Mouse (Mus musculus): ENCODE measurements around the gene Cphx3. TPM values are rescaled to one million over a fixed set of nuclear protein-coding genes. Genes with fewer than 3 reads are reported as not detected.
"Not testable (repeated sequence)": the region's sequence is repeated elsewhere in the genome, so short reads cannot be mapped to it uniquely, and the experiment has no call there.

Gene Cphx3
- polyA plus RNA-seq, 1 experiment from 2014 or later, result not detected

DNA sequence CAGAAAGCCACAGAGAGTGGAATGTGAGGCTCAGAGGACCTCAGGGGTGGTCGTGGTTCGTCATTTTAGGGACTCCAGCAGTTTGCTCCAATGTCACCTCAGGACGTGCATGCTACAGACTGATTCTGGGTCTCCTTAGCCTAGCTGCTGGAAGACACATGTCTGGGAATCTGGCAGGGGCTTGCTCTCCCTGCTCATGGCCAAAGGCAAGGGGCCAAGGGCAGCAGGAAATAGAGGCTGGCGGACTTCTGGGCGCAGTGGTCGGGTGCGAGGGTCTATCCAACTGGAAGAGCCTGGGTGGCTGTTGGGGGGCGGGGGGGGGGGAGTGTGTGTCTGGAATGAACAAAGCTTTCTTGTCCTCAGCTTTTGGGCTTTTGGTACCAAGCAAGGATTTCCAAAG lies 106.3 kb downstream of the Cphx3 start:
- not testable (repeated sequence) for ATAC-seq (replicated peaks); H3K27ac ChIP-seq; H3K9ac ChIP-seq; H3K27me3 ChIP-seq (replicated peaks); H3K4me2 ChIP-seq; H3K9me3 ChIP-seq; H3K4me3 ChIP-seq; H3K4me1 ChIP-seq; H3K36me3 ChIP-seq (replicated peaks)
- no CpG with 5 or more reads among the region's 8 CpGs for WGBS

DNA sequence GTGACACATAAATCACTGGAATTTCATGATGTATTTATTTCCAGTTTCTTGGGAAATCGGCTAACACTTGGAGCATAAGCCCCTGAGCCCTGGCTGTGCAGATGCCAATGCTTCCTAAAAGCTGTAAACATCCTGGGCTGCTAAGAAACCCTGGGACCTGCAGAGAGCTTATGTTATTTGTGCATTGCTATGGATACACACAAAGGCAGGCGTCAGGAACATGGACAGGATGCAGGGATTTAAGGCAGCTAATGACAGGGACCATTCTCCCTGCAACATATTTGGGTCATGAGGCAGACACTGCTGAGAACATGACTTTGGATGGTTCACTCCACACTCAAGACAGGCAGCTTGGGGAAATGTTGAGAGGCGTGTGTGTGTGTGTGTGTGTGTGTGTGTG lies 115.8 kb downstream of the Cphx3 start:
- not testable (repeated sequence) for H3K9ac ChIP-seq; H3K27me3 ChIP-seq (replicated peaks); H3K4me1 ChIP-seq; H3K9me3 ChIP-seq; ATAC-seq (replicated peaks); H3K36me3 ChIP-seq (replicated peaks); H3K4me3 ChIP-seq; H3K4me2 ChIP-seq; H3K27ac ChIP-seq
- WGBS, result no CpG with 5 or more reads among the region's 3 CpGs

DNA sequence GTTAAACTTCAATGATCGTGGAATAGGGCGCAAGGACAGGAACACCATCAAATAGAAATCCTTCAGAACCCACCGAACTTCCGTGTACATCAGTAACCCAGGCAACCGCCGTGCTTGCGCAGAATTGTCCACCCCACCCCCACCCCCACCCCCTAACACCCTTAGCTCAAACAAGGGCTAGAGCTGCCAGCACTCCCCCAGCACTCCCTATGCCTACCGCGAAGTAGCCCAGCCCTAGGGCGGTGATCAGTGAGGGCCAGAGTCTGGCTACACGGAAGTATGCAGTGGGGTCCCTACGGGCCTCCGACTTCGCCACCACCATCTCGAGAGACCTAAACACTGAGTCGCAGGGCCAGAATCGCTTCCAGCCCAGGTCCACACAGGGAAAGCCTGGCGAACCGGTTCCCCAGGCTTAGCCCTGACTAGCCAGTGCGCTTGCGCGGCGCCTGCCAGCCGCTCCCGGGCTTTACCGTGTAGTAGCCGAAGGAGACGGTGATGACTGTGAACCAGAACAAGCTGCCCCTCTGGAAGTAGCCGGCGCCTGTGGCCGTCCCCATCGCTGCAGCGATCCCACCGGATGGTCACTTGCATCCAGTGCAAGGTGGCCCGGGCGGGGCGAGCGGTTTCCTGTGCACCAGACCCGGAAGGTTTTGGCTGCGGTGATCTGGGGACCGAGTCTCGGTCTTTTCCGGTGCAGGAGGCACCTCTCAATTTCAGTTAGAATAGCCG lies 124.3 kb downstream of the Cphx3 start:
- not testable (repeated sequence) for H3K27me3 ChIP-seq (replicated peaks); H3K9ac ChIP-seq; H3K27ac ChIP-seq; H3K36me3 ChIP-seq (replicated peaks); H3K4me1 ChIP-seq; H3K4me2 ChIP-seq; H3K4me3 ChIP-seq; H3K9me3 ChIP-seq
- no CpG with 5 or more reads among the region's 44 CpGs for WGBS
- ATAC-seq (replicated peaks), result peak; percentile 93

DNA sequence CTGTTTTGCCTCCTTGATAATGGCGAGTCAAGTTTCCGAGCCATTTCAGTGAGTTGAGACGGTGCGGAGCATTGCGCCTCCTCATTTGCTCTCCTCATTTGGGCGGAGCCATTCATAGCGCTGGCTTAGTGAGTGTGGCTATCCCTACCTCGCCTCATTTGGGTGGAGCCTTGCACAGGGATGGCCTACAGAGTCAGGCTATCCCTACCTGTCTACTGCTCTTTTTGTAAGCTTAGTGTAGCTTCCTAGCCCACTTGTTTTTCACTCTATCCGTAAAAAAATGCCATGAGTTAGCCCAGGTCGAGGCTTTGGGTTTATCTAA lies 124.8 kb downstream of the Cphx3 start, which contains the start of gene Tmem254b:
Tmem254b (minus strand) TSS at position 116 of the 322 bp plus-strand sequence.
- not testable (repeated sequence) for H3K4me2 ChIP-seq; H3K36me3 ChIP-seq (replicated peaks); H3K27ac ChIP-seq; H3K4me1 ChIP-seq; H3K9me3 ChIP-seq; H3K9ac ChIP-seq; H3K4me3 ChIP-seq; H3K27me3 ChIP-seq (replicated peaks)
- WGBS, result no CpG with 5 or more reads among the region's 10 CpGs
- peak; percentile 84 for ATAC-seq (replicated peaks)

DNA sequence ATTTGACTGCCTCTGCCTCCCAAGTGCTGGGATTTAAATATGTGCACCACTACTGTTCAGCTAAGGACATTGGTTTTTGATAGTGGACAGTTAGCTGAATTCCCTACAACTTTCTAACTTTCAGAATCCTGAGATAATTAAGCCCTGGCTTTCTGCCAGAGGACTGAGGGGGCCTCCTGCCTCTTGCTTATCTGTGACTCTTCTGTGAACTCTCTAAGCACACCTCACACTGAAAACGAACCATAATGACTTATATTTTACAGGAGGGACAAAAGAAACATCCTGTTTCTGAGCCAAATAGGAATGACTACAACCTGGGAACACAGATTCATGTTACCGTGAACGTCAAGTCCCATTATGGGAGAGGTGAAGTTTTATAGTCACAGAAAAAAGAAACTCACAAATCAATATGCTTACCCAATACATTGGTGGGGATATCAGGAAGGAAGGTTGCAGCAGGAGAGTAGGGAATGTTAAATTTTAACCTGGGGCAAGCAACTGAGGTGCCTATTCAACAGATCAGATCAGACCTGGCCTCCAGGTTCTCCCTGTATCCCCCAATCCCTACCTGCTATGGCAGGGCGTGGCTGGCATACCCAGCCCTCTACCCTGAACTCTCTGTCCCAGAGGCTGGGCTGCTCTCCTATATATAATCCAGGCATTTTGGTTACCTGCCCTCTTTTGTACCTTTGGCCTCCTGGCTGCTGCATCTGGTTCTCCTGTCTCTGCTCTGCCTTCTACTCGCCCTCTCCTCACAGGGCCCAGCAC lies 134.3 kb downstream of the Cphx3 start:
- not testable (repeated sequence) for H3K27ac ChIP-seq; H3K9me3 ChIP-seq; H3K4me1 ChIP-seq; H3K36me3 ChIP-seq (replicated peaks); H3K27me3 ChIP-seq (replicated peaks); H3K9ac ChIP-seq; H3K4me3 ChIP-seq; H3K4me2 ChIP-seq; ATAC-seq (replicated peaks)
- WGBS, result no CpG with 5 or more reads among the region's 5 CpGs

DNA sequence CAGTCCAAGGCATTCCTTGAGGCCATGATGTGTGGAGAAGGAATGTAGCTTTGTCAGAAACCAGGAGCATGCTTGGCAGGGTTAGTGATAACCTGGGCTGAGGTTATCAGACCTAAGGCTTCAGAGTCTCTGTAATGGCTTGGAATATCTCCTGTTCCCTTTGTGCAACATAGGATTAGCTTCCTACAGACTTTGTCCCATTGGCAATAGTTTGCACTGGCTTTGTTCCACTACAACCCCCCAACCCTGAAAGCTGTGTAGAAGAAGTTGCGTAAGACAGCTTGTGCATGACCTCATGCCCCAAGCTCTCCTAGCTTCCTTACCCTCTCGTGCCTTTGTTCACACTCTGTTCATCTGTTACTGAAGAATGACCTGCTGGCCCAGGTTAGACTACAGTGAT lies 155.1 kb downstream of the Cphx3 start:
- H3K9ac ChIP-seq; H3K27me3 ChIP-seq (replicated peaks); ATAC-seq (replicated peaks); H3K4me1 ChIP-seq; H3K36me3 ChIP-seq (replicated peaks); H3K4me3 ChIP-seq; H3K4me2 ChIP-seq; H3K27ac ChIP-seq; H3K9me3 ChIP-seq: not testable (repeated sequence)
- WGBS, result no CpG with 5 or more reads among the region's 2 CpGs

DNA sequence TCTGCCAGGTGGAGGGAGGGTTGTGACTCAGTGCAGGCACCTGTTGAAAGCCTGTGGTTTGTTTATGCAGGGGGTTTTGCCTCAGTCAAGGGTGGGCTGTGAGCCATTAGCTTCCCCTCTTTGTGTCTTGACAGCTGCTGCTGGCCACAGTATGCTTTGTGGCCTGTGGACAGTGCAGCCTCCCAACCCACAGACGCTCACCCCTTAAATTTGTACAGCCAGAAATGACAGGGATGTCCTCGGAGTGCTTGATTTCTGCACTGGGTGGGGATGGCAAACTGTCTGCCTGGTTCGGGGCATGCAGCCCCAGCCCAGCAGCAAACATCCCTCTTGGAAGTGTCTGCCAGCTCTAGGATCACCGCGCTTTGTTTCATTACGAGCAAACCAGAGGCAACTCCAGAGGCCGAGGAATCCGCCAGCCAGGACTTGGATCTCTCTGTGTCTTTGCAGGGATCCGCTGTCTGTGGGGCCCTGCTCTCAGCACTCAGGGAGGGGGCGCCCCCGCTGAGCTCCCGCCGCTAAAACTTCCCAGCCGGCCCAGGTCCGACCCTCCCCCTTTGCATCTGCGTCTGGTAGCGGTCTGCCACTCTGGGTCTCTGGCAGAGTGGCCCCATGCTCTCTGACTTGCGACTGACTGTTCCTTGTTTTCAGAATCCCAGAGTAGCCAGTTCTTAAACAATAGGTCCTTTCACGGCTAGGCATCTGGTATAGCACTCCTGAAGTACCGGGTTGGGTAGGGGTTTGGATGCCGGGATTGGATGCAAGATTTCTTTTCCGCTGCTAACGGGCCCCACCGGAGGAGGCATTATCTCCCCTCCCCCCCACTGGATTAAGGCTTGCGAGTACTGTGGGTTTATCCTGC lies 175.9 kb downstream of the Cphx3 start, which contains the start of gene Duxbl3:
Duxbl3 (plus strand) TSS at position 207 of the 862 bp plus-strand sequence.
- no CpG with 5 or more reads among the region's 25 CpGs for WGBS
- peak; percentile 88 for ATAC-seq (replicated peaks)
- not testable (repeated sequence) for H3K27me3 ChIP-seq (replicated peaks); H3K36me3 ChIP-seq (replicated peaks); H3K27ac ChIP-seq; H3K9me3 ChIP-seq; H3K4me2 ChIP-seq; H3K4me1 ChIP-seq; H3K4me3 ChIP-seq; H3K9ac ChIP-seq

DNA sequence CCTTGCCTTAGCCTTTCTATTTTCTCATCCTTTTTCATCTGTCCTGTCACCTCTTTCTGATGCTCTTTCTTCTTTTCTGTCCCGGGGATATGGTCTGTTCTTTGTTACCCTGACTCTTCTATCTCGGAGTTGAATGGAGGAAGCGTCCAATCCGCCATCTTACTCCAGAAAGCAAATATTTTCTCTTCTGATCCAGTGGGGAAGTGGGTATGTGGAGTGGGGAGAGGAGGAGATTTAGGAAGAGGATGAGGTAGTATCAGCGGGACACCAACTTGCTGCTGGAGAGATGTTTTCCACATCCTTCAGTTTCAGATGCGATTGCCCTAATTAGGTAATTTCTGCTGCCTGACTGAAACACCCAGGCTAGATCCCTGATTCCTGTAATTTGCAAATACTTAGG lies 176.6 kb downstream of the Cphx3 start:
- no CpG with 5 or more reads among the region's 6 CpGs for WGBS
- not testable (repeated sequence) for ATAC-seq (replicated peaks)

More for the DNA sequence above, 176.6 kb downstream of the Cphx3 start:
- H3K36me3 ChIP-seq (replicated peaks); H3K9ac ChIP-seq; H3K4me2 ChIP-seq; H3K27ac ChIP-seq; H3K4me1 ChIP-seq; H3K9me3 ChIP-seq; H3K27me3 ChIP-seq (replicated peaks); H3K4me3 ChIP-seq: not testable (repeated sequence)

Other genes with a start within 250 kb of the Cphx3 start
- 2.5 and 2.6 TPM in 2 replicates for gene Anxa11, start 240.1 kb upstream of the Cphx3 start, polyA plus RNA-seq (2015; fragmentation: Nextera tagmentation; extraction: Ambion mirVana)
- 0.97 TPM in 1 of 2 replicates, not detected in the other for gene Plac9a, start 179.2 kb upstream of the Cphx3 start, polyA plus RNA-seq (2015; fragmentation: Nextera tagmentation; extraction: Ambion mirVana)
- gene Tmem254a, start 154.6 kb upstream of the Cphx3 start, polyA plus RNA-seq (2015; fragmentation: Nextera tagmentation; extraction: Ambion mirVana), result 3.5 and 5.7 TPM in 2 replicates
- not detected in 2 replicates for gene Cphx1, start 144.0 kb upstream of the Cphx3 start, polyA plus RNA-seq (2015; fragmentation: Nextera tagmentation; extraction: Ambion mirVana)
- gene Duxbl1, start 103.7 kb upstream of the Cphx3 start, polyA plus RNA-seq (2015; fragmentation: Nextera tagmentation; extraction: Ambion mirVana), result 2.5 and 3.5 TPM in 2 replicates
- gene Gm9780, start 39.6 kb upstream of the Cphx3 start, polyA plus RNA-seq (2015; fragmentation: Nextera tagmentation; extraction: Ambion mirVana), result 9.2 and 9.3 TPM in 2 replicates
- 22.5 and 27.3 TPM in 2 replicates for gene Tmem254c, start 14.9 kb upstream of the Cphx3 start, polyA plus RNA-seq (2015; fragmentation: Nextera tagmentation; extraction: Ambion mirVana)
- gene Cphx2, start 781 bp upstream of the Cphx3 start, polyA plus RNA-seq (2015; fragmentation: Nextera tagmentation; extraction: Ambion mirVana), result not detected in 2 replicates
- gene Duxbl2, start 36.1 kb downstream of the Cphx3 start, polyA plus RNA-seq (2015; fragmentation: Nextera tagmentation; extraction: Ambion mirVana), result 0.46 and 1.2 TPM in 2 replicates
- gene Plac9b, start 100.2 kb downstream of the Cphx3 start, polyA plus RNA-seq (2015; fragmentation: Nextera tagmentation; extraction: Ambion mirVana), result 6.6 and 9.8 TPM in 2 replicates
- gene Tmem254b, start 124.7 kb downstream of the Cphx3 start, polyA plus RNA-seq (2015; fragmentation: Nextera tagmentation; extraction: Ambion mirVana), result 22.8 and 30.1 TPM in 2 replicates
- gene Duxbl3, start 175.7 kb downstream of the Cphx3 start, polyA plus RNA-seq (2015; fragmentation: Nextera tagmentation; extraction: Ambion mirVana), result 1.3 and 2.8 TPM in 2 replicates